Mouse (Mus musculus): ENCODE data around the gene Dpf2. TPM values are rescaled to one million over a fixed set of nuclear protein-coding genes. Genes with fewer than 3 reads are reported as not detected.
A peak's percentile ranks its signal among the peaks of the same experiment; 100 is the strongest.

Dpf2 gene
- total RNA-seq, 2 experiments from 2014 or later: 94.8 to 100 TPM

DNA sequence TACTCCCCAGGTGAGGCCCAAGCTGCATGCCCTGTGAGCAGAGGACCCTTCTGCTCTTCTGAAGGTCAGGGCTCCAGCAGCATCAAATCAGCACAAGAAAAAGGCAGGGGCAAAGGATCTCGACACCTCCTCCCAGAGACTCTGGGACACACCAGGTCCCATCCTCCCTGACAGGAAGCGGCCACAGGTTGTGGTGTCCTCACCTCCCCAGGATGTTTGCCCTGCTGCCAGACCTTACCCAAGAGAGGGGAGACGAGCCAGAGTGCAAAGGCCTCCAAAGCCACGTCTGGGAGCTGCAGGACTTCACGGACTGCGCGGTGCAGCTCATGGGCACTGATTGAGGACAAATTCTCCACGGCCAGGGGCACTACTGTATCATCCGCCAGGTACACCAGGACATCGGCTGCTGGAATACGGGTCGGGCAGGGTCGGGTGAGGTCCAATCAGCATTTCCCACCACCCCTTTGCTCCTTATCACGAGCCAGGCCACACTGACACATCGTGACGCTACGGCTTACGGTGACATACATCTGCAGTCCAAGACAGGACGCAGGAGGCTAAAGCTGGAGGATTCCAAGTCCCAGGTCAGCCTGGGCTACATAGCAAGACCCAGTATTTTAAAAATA is 39.8 kb downstream of the Dpf2 start:
- no peak overlapping the region for H3K4me3 ChIP-seq
- no peak overlapping the region for H3K27ac ChIP-seq
- intact Hi-C loops (cut with DNase I): no loop called here
- DNase-seq (ENCODE audit: extremely low spot score in 1 of 2, low spot score in 2 of 2): no peak
- no peak for TF ChIP-seq CTCF (IDR thresholded peaks at IDR 0.05)

DNA sequence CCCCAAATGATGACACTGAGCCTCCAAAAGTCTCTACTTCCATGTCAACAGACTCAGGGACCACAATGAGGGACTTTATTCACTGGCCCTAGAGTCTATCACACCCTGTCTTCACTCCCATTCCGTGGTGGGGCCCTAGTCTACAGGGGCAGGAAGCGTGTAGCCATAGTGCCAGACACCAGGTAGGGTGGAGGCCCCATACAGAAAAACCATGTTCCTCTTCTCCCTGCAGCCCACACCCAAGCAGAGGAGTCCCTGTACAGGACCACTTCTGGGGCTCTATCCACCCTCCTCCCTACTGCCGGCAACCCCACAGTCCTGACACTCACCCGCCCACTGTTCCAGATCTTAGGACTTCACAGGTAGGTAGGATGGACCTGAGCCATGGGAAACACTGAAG is 40.3 kb downstream of the Dpf2 start:
- no peak overlapping the region for H3K27ac ChIP-seq
- intact Hi-C loops (cut with DNase I): no loop called here
- TF ChIP-seq CTCF (IDR thresholded peaks at IDR 0.05): no peak

DNA sequence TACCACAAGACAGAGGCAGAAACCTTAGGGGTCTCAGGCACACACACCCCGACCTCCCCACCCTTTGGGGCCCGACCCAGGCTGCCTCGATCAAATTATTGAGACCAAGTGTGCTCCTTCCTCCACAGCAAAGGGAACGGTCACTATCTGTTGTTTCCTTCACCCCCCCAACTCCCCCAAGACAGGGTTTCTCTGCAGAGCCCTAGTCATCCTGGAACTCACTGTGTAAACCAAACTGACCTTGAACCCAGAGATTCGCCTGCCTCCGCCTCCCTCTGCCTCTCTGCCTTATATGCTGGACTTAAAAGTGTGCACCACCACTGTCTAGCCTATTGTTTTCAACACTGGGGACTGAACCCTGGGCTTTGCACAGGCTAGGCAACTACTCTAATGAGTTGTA is 41.1 kb downstream of the Dpf2 start:
- no peak for TF ChIP-seq CTCF (IDR thresholded peaks at IDR 0.05)
- intact Hi-C loops (cut with DNase I): no loop called here
- H3K4me3 ChIP-seq: no peak overlapping the region
- no peak overlapping the region for H3K27ac ChIP-seq
- DNase-seq (ENCODE audit: extremely low spot score in 1 of 2, low spot score in 2 of 2): no peak

More for the DNA sequence above, 40.3 kb downstream of the Dpf2 start:
- H3K4me3 ChIP-seq: no peak overlapping the region
- DNase-seq (ENCODE audit: extremely low spot score in 1 of 2, low spot score in 2 of 2): no peak

DNA sequence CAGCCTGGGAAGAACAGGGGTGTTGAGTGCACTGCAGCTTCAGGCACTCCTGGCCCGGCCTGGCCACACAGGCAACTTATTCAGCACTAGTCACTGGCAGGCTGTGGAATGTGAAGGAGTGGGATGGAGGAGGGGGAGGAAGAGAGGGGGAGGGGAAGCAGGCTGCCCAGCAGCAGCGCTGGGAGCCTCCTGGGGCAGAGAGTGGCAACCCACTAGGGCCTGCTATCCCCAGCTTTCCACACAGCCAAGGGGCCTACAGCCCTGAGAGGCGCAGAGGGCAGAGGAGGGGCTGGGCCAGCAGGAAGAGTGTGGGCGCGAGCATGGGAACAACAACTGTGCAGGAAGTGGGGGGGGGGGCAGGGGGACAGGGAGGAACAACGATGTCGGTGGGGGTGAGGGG is 41.5 kb downstream of the Dpf2 start:
- intact Hi-C loops (cut with DNase I): no loop called here
- H3K4me3 ChIP-seq: no peak overlapping the region
- no peak overlapping the region for H3K27ac ChIP-seq
- no peak for DNase-seq (ENCODE audit: extremely low spot score in 1 of 2, low spot score in 2 of 2)
- no peak for TF ChIP-seq CTCF (IDR thresholded peaks at IDR 0.05)

DNA sequence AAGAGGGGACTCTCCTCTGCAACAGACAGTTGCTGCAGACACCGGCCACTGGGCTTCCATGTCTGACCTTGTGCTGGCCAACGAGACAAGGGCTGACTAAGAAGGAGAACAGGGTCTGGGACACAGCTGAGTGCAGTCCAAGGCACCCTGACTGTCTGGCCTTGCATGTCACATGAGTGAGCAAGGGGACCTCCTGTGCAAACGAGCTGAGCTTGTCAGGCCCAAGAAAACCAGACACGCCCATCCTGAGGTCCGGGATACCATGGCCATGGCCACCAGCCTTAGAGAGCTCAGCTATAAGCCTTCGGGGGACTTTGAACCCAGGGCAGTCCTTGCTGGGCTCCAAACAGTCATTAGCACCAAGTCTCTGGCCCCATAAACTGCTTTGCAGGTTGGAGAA is 44.7 kb downstream of the Dpf2 start:
- DNase-seq (ENCODE audit: extremely low spot score in 1 of 2, low spot score in 2 of 2): no peak
- no peak overlapping the region for H3K4me3 ChIP-seq
- TF ChIP-seq CTCF (IDR thresholded peaks at IDR 0.05): no peak
- H3K27ac ChIP-seq: no peak overlapping the region
- intact Hi-C loops (cut with DNase I): no loop called here

DNA sequence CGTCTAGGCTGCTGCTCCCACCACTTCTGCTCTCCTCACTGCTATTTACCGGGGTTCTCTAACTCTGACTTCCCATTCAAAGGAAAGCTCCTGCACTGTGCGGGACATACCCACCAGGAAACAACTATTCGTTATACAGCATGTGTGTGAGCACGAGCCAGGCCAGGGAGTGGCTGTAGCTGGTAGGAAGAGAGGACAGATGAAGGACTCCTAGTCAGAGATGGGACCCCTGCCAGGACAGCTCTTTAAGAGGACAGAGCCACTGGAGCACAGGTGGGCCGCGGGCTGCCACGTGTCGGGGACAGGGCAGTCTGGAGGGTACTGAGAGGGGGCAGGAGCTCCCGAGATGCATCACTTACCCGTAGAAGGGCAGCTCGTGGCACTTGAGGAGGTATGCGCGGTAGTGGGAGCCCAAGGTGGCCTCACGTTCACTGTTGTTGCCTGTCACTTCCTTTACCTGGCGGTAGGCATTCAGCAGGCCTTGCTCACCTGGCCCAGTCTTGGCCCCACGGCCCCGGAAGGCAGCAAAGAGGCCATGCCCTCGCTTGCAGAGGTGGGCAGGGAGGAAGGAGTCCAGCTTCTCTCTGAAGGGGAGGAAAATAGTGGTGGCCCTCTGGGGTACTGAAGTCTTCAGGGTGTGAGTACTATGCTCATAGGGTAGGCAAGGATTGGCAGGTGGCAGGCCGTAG is 48.0 kb downstream of the Dpf2 start:
- DNase-seq (ENCODE audit: extremely low spot score in 1 of 2, low spot score in 2 of 2): no peak
- intact Hi-C loops (cut with DNase I): no loop called here
- Histone ChIP-seq H3K27ac (no peak overlapping the region), H3K4me3 (no peak overlapping the region)
- no peak for TF ChIP-seq CTCF (IDR thresholded peaks at IDR 0.05)

DNA sequence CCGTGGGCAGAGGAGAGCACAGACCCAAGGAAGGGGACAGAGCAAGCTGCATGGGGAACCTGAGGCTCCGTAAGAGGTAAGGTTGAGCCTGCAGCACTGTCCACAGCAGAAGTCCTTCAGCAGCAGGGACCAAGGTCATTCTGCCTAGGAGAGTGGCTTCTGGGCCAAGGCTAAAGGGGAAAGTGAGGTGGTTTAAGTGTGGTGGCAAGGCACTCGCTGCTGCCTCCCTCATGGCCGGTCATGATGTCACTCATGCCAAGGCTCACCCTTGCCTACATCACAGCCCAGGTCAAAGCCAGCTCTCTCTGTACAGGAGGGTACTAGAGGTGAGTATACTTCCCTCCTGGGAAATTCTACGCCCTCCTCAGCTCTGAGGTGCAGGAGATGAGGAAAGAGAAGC is 49.0 kb downstream of the Dpf2 start:
- intact Hi-C loops (cut with DNase I): no loop called here
- no peak overlapping the region for H3K27ac ChIP-seq
- H3K4me3 ChIP-seq: no peak overlapping the region
- no peak for DNase-seq (ENCODE audit: extremely low spot score in 1 of 2, low spot score in 2 of 2)
- TF ChIP-seq CTCF (IDR thresholded peaks at IDR 0.05): no peak

DNA sequence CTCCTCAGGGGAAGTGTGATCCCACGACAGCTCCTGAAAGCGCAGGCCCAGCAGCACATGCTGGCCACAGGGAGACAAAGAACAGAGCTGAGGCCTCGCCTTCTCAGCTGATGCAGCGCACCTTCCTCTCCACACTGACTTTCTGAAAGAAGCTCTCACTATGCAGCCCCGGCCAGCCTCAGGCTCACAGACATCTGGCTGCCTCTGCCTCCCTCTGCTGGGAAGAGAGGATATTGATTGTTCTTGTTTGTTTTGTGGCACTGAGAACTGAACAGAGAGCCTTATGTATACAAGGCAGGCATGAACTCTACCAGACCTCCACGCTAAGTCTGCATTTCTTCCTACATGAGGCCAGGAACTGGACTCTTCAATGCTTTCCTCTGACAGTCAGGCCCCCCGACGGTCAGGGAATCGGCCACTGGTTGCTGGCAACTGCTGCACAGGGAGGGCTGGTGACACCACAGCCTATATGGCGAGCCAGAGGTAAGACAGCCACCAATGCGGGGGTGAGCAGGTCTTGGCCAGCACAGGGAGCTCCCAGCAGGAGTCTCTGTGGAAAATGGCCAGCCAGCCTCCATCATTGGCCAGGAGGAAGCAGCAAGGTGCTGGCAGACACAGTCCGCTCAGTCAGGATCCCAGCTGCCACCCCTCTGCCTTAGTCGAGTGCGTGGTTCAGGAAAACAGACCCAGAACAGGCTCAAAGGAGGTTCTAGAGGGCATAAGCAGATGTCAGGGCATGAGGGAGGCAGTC is 50.3 kb downstream of the Dpf2 start:
- Histone ChIP-seq H3K4me3 (no peak overlapping the region), H3K27ac (no peak overlapping the region)
- TF ChIP-seq CTCF (IDR thresholded peaks at IDR 0.05): peak; percentile 12; the same call in 1 of the 2 replicates
- no peak for DNase-seq (ENCODE audit: extremely low spot score in 1 of 2, low spot score in 2 of 2)
- intact Hi-C loops (cut with DNase I): no loop called here

DNA sequence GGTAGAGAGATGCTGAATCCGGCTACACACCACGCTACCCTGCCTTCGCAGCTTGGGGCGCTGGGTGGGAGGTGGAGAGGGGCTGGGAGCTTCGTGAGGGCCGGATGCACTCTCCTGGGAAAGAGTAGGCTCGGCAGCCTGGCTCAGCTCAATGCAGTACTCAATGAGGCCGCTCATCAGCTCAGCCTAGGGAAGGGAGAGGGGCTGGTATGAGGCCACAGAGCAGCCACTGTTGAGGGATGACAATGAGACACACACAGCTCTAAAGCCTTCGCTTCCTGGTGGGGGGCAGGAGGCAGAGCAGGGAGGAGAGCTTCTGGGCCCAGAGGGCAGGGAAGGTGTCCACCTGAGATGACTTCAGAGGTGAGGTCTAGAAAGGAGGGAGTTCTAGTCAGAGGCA is 56.2 kb downstream of the Dpf2 start:
- peak in 1 of 2 experiments; percentile 8 for DNase-seq (ENCODE audit: extremely low spot score in 1 of 2, low spot score in 2 of 2)
- no peak; the same call in 1 of the 2 replicates for TF ChIP-seq CTCF (IDR thresholded peaks at IDR 0.05)
- Histone ChIP-seq H3K4me3 (no peak overlapping the region), H3K27ac (peak overlapping the region; percentile 20; the same call in 1 of the 2 replicates)
- intact Hi-C loops (cut with DNase I): loop anchor here (5.0 kb wide), 1 partner anchor 129 kb away; the partner anchor contains the start of genes Ehbp1l1 and Fam89b

DNA sequence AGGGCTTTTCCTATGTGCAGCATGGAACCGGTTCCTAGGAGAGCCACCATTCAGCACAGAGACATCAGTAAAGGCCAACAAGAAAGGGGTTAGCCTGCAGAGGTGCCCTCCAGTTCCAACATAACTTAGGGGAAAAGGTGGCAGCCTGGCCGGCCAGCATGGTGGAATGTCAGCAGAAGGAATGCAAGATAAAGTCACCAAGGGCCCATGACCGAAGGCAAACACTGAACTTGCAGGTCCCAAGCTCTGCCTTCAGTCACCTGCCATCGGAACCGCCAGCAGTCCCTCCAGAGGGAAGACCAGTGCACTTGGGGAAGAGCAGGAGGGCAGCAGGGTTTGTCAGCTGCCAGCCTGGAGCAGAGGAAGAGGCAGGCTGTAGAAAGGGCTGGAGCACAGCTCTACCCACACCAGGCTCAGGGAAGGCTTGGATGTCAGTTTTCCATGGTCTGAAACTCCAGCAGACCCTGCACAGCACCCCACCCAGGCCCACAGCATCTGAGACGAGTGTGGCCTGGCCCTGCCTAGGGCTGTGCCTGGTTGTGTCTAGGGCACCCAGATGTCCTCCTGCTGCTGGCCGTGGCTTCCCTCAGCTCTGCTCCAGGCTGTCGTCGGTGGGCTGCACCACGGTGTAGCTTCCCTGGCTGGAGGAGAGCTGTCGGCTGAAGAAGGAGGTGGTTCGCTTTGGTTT is 60.6 kb downstream of the Dpf2 start:
- peak overlapping the region; percentile 24; the same call in 1 of the 2 replicates for H3K27ac ChIP-seq
- no peak overlapping the region for H3K4me3 ChIP-seq
- intact Hi-C loops (cut with DNase I): no loop called here
- no peak for DNase-seq (ENCODE audit: extremely low spot score in 1 of 2, low spot score in 2 of 2)
- no peak for TF ChIP-seq CTCF (IDR thresholded peaks at IDR 0.05)

DNA sequence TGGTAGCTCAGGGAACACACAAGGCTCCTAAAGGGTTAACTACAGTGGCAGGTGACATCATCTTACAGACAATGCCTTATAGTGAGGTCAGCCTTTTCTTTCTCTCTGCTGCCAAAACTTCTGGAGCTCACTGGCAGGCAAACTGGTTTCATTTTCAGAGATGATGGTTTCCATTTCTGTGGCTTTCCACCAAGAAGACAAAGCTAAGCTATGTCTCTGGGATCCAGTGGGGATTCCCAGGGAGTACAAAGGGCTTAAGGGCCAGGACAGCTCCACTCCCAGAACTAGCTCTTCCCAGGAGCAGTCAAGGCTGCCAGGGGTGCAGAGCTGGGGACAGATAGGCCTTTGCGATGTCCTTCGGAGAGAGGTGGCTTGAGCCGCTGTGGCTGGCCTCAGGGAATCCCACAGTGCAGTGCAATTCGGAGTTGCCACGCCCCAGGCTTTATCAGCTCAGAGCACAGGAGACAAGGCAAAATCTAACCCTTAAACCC is 61.3 kb downstream of the Dpf2 start:
- Histone ChIP-seq H3K27ac (peak overlapping the region; percentile 24; the same call in 1 of the 2 replicates), H3K4me3 (no peak overlapping the region)
- intact Hi-C loops (cut with DNase I): loop anchor here (2.0 kb wide), 1 partner anchor 23 kb away; the partner anchor contains the start of gene Frmd8
- DNase-seq (ENCODE audit: extremely low spot score in 1 of 2, low spot score in 2 of 2): no peak
- no peak for TF ChIP-seq CTCF (IDR thresholded peaks at IDR 0.05)
